Mouse (Mus musculus): Measurements from ENCODE around the gene Spi1. TPM values are rescaled to one million over a fixed set of nuclear protein-coding genes. Genes with fewer than 3 reads are reported as not detected.

Spi1 gene
- total and polyA plus RNA-seq, 2 experiments, result 3.7 to 16.5 TPM

DNA sequence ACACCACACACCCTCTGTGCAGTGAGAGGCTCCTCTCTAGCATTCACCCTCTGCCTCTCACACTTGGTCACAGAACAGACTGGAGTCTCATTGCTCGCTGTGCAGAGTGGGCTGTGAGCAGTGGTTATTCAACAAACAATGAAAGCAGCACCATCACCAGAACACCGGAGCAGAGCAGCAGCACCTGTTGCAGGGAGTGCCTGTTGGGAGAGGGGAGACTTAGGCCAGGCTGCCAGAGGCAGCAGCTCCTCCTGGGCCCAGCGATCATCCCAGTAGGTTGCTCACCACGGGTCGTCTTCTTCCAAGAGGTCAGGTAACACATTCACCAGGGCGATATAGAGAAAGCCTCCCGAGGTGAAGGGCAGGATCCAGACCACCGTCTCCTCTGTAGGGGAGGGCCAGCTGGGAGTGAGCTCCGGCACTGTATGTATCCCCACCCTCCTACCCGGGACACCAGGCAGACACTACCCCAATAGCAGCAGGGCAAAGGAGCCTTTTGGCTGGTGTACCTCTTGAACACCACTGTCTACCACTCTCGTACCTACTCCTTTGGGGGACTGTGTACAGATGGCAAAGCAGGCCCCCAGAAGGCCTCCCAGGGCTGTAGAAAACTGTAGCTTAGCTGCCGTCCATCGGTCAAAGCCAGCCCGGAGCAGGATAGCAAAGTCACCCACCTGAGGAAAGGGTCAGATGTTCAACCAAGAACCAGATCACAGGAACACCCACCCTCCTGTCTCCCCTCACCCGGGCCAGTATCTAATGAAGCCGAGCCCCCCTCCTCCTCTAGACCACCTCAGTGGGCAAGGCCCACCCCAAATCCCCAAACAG lies 19.2 kb upstream of the Spi1 start:
- no peak overlapping the region for H3K9ac ChIP-seq (ENCODE audit: low read depth, low read length)
- peaks cover 11% of the 10 kb centered on the region for H3K36me3 ChIP-seq (ENCODE audit: control insufficient read depth, insufficient read depth, low read length)
- H3K27ac ChIP-seq (replicated peaks; ENCODE audit: insufficient read depth, low read depth, low read length), result no peak overlapping the region

DNA sequence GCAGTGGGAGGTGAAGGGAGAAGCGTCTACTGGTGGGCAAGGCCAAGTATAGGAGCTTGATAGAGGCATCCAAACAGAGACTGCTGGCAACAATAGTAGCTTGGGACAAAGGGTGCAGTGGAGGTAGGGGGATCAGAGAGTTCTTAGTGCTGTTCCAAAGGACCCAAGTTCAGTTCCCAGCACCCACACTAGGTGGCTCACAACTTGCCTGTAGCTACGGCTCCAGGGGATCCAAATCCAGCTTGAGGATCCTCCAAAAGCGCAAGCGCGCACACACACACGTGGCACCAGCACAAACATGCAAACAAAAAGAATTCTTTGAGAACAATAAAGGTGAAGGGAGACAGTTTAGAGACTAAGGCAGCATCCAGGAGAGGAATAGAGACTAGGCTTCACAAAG lies 18.0 kb upstream of the Spi1 start:
- no peak overlapping the region for H3K27ac ChIP-seq (replicated peaks; ENCODE audit: insufficient read depth, low read depth, low read length)
- no peak for DNase-seq (ENCODE audit: extremely low read depth, low read depth, low spot score)
- H3K9ac ChIP-seq (ENCODE audit: low read depth, low read length), result no peak overlapping the region
- peaks cover 4% of the 10 kb centered on the region; the same call in 1 of the 2 replicates for H3K36me3 ChIP-seq (ENCODE audit: control insufficient read depth, insufficient read depth, low read length)
- H3K79me2 ChIP-seq (ENCODE audit: control insufficient read depth, insufficient read depth, low read length), result no peaks in the 10 kb centered on the region
- WGBS, result 88% methylated on average over 6 of the region's 6 CpGs
- 0 out of 2 replicates have a peak, but pooled peaks have one; percentile 5 for TF ChIP-seq CTCF (IDR thresholded peaks at IDR 0.05; ENCODE audit: low read depth, low read length)
- TF ChIP-seq POLR2A (IDR thresholded peaks at IDR 0.05; ENCODE audit: extremely low read depth, insufficient read depth, low read length), result no peak
- H3K4me3 ChIP-seq (ENCODE audit: insufficient read depth, low read depth, low read length), result no peak overlapping the region
- no peaks in the 10 kb centered on the region for H3K27me3 ChIP-seq (ENCODE audit: control insufficient read depth, insufficient read depth, low read length)
- peaks cover under 1% of the 10 kb centered on the region; the same call in 1 of the 2 replicates for H3K4me1 ChIP-seq (ENCODE audit: control insufficient read depth, insufficient read depth, low read length)

More for the DNA sequence above, 19.2 kb upstream of the Spi1 start:
- Histone ChIP-seq H3K4me1 (ENCODE audit: control insufficient read depth, insufficient read depth, low read length) (no peaks in the 10 kb centered on the region), H3K4me3 (ENCODE audit: insufficient read depth, low read depth, low read length) (no peak overlapping the region), H3K79me2 (ENCODE audit: control insufficient read depth, insufficient read depth, low read length) (no peaks in the 10 kb centered on the region), H3K27me3 (ENCODE audit: control insufficient read depth, insufficient read depth, low read length) (no peaks in the 10 kb centered on the region)
- TF ChIP-seq CTCF (IDR thresholded peaks at IDR 0.05; ENCODE audit: low read depth, low read length) (no peak), POLR2A (IDR thresholded peaks at IDR 0.05; ENCODE audit: extremely low read depth, insufficient read depth, low read length) (no peak)
- WGBS, result 89% methylated on average over 16 of the region's 16 CpGs
- no peak for DNase-seq (ENCODE audit: extremely low read depth, low read depth, low spot score)

DNA sequence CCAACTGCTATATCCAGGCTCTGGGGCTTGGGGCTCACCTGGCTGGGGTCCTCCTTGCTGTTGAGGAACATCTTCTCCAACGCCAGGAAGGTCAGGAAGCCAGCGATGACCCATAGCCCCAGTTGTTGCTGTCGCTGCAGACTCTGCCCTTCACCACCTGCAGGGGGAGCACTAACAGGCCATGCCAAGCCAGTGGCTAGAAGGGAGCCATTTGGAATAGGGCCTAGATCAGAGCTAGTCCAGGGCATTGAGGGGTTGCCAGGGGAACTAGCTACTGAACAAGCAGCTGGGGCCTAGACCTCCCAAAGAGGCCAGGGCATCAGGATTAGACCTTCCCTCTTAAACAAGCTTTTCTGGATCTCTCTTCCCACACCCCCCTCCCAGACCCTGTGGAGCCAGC lies 16.6 kb upstream of the Spi1 start:
- Histone ChIP-seq H3K4me1 (ENCODE audit: control insufficient read depth, insufficient read depth, low read length) (peaks cover 2% of the 10 kb centered on the region; the same call in 1 of the 2 replicates), H3K36me3 (ENCODE audit: control insufficient read depth, insufficient read depth, low read length) (no peaks in the 10 kb centered on the region), H3K9ac (ENCODE audit: low read depth, low read length) (no peak overlapping the region), H3K27me3 (ENCODE audit: control insufficient read depth, insufficient read depth, low read length) (no peaks in the 10 kb centered on the region), H3K79me2 (ENCODE audit: control insufficient read depth, insufficient read depth, low read length) (no peaks in the 10 kb centered on the region), H3K4me3 (ENCODE audit: insufficient read depth, low read depth, low read length) (no peak overlapping the region), H3K27ac (replicated peaks; ENCODE audit: insufficient read depth, low read depth, low read length) (no peak overlapping the region)
- no peak for TF ChIP-seq POLR2A (IDR thresholded peaks at IDR 0.05; ENCODE audit: extremely low read depth, insufficient read depth, low read length)
- TF ChIP-seq CTCF (IDR thresholded peaks at IDR 0.05; ENCODE audit: low read depth, low read length), result peak; percentile 92
- DNase-seq (ENCODE audit: extremely low read depth, low read depth, low spot score), result peak; percentile 51
- 37% methylated on average over 3 of the region's 3 CpGs for WGBS

DNA sequence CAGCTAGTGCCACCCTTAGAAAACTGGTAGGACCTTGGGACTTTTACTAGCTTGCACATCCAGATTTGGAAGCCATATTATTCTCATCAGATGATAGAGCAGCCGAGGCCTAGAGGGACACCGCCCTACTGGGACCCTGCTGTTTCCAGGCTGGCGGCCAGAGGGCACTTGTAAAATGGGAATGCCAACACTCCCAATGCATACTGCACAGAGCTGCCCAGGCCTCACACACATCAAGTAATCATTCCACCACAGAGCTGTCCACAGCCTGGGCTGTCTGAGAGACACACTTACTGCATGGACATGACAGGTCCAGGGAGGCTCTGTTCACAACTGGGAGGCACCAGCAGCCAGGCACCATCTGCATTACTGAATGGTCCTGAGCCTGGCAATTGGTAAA lies 15.7 kb upstream of the Spi1 start:
- Histone ChIP-seq H3K4me3 (ENCODE audit: insufficient read depth, low read depth, low read length) (no peak overlapping the region), H3K79me2 (ENCODE audit: control insufficient read depth, insufficient read depth, low read length) (no peaks in the 10 kb centered on the region), H3K36me3 (ENCODE audit: control insufficient read depth, insufficient read depth, low read length) (no peaks in the 10 kb centered on the region), H3K9ac (ENCODE audit: low read depth, low read length) (no peak overlapping the region), H3K27me3 (ENCODE audit: control insufficient read depth, insufficient read depth, low read length) (no peaks in the 10 kb centered on the region), H3K4me1 (ENCODE audit: control insufficient read depth, insufficient read depth, low read length) (peaks cover 6% of the 10 kb centered on the region; the same call in 1 of the 2 replicates), H3K27ac (replicated peaks; ENCODE audit: insufficient read depth, low read depth, low read length) (no peak overlapping the region)
- TF ChIP-seq CTCF (IDR thresholded peaks at IDR 0.05; ENCODE audit: low read depth, low read length) (no peak), POLR2A (IDR thresholded peaks at IDR 0.05; ENCODE audit: extremely low read depth, insufficient read depth, low read length) (no peak)
- DNase-seq (ENCODE audit: extremely low read depth, low read depth, low spot score), result no peak
- 85% methylated on average over 3 of the region's 3 CpGs for WGBS

DNA sequence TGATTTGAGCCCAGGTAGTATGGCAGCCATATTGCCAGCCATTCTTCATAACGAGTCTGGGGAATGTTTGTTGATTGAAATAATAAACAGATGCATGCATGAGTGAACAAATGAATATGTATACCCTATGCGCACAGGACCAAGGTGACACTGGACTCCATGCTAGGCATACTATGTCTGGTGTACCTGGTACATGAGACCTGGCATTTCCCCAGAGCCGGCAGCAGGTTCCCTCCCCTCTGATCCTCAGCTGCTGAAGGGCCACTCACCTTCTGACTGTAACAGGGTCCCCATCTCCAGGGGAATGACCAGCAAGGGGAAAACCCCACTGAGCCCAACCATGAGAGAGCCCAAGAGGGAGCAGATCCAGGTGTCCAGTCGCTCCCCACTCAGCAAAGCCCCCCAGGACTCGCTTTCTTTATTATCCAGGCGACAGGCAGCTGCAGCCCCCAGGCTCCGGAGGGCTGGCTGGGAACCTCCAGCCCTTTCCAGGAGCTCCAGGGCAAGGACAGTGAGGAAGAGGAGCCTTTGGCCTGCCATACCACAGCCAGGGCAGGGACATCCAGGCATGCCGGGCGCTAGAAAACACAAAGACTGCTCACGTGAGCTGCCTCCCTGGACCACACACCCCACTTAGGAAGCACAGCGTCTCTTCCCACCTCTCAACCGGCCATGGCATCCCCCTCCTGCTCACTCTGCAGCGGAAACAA lies 13.9 kb upstream of the Spi1 start:
- DNase-seq (ENCODE audit: extremely low read depth, low read depth, low spot score), result no peak
- Histone ChIP-seq H3K27ac (replicated peaks; ENCODE audit: insufficient read depth, low read depth, low read length) (no peak overlapping the region), H3K4me3 (ENCODE audit: insufficient read depth, low read depth, low read length) (no peak overlapping the region), H3K9ac (ENCODE audit: low read depth, low read length) (no peak overlapping the region), H3K27me3 (ENCODE audit: control insufficient read depth, insufficient read depth, low read length) (no peaks in the 10 kb centered on the region), H3K4me1 (ENCODE audit: control insufficient read depth, insufficient read depth, low read length) (peaks cover 8% of the 10 kb centered on the region; the same call in 1 of the 2 replicates), H3K79me2 (ENCODE audit: control insufficient read depth, insufficient read depth, low read length) (no peaks in the 10 kb centered on the region), H3K36me3 (ENCODE audit: control insufficient read depth, insufficient read depth, low read length) (no peaks in the 10 kb centered on the region)
- TF ChIP-seq POLR2A (IDR thresholded peaks at IDR 0.05; ENCODE audit: extremely low read depth, insufficient read depth, low read length) (no peak), CTCF (IDR thresholded peaks at IDR 0.05; ENCODE audit: low read depth, low read length) (no peak)
- 85% methylated on average over 13 of the region's 13 CpGs for WGBS

All from liver, adult 2 months (tissue).